Mouse (Mus musculus) layer of hippocampus, adult 18-20 months (tissue): Measurements from ENCODE around the gene Hectd4. TPM values are rescaled to one million over a fixed set of nuclear protein-coding genes. Genes with fewer than 3 reads are reported as not detected.

Experiments used
- DNase-seq, 2 experiments: peaks; one replicate each; pipeline ENCODE4 v3.0.0; 2022; ENCODE audit warnings: low spot score in 2 of 2
- total RNA-seq, 2 experiments: library from RNA; stranded (reverse); gene quantifications; 2 replicates each; pipeline ENCODE4 v1.2.3; 2021

Hectd4 gene
- total RNA-seq, 2 experiments from 2014 or later: 156 to 168 TPM

DNA sequence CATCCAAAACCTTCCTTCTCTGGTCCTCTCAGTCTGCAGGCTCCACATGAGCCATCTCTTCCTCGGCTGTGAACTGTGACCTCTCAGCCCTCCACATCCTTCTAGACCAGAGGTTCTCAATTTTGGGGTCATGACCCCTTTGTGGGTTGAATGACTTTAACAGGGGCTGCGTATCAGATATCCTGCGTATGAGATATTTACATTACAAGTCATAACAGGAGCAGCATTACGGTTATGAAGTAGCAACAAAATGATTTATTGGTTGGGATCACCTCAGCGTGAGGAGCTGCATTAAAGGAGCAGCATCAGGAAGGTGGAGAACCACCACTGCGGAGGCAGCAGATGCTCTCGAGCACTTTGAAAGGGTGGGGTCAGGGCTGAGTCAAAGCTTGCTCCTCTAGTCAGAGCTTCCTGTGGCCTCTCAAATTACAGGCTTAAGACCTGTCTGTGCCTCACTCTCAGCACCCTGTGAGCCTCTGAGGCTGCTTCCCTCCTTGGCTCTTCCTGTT is 121.0 kb downstream of the Hectd4 start:
- no peak for DNase-seq

- DNase-seq: no peak
Observed at GRCm38 (mm10) chr5:121342490-121342889, 122.5 kb downstream of the Hectd4 start.

DNA sequence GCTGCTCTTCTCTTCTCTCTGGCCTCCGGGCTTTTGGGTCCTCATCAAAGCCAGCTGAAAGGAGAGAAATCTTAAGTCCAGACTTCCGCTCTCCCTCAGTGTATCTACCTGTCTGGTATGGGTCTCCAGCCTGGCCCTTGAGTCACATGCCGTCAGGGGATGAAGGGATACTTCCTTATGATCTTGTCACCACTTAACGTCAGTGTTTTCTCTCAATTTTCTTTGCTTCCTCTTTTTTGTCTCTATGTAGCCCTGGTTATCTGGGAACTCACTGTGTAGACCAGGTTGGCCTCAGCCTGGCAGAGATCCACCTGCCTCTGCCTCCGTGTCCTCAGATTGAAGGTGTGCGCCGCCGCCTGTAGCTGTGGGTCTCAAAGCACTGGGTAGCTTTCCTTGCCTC is 124.0 kb downstream of the Hectd4 start:
- no peak for DNase-seq

- no peak for DNase-seq
Observed at GRCm38 (mm10) chr5:121359229-121359628, 139.2 kb downstream of the Hectd4 start.

DNA sequence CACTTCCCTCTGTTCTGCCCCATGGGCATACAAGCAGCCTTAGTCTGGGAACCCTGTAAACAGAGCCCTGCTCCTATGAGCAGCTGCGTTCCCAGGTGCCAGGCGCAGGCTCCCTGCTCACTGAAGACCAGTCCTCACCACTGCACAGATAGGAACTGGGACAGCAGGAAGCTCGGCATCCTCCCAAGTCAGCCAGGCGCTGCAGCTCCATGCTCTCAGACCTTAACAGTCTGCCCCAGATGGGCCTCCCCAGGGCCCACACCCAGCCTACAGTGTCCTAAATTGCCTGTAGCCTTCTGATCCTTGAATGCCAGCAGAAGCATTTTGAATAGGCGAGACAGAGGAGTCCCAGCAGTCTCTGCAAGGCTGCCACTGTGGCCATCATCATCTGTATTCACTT is 141.7 kb downstream of the Hectd4 start:
- DNase-seq: no peak

- DNase-seq: no peak
Observed at GRCm38 (mm10) chr5:121363441-121363840, 143.4 kb downstream of the Hectd4 start.

- no peak for DNase-seq
Observed at GRCm38 (mm10) chr5:121366449-121367225, 146.6 kb downstream of the Hectd4 start.

DNA sequence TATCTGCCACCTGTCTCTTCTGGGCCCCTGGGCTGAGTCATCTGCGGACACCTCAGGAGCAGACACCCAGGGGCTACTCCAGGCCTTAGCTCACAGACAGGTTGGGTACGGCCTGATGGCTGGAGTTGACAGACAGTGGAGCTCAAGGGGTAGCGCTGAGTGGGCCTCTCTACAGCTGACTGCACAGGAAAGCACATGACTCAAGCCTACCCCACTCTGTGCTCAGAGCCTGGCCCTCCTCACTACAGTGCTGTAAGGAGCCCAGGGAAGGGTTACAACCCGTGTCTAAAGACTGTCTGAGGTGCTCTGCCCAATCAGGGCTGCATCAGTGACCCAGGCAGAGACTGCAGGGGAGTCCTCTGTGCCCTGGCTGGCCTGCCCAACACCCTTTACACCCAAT is 147.2 kb downstream of the Hectd4 start:
- no peak for DNase-seq

- no peak for DNase-seq
Observed at GRCm38 (mm10) chr5:121371712-121372111, 151.7 kb downstream of the Hectd4 start.

GRCm38 (mm10) chr5:121374790-121375189 is 154.8 kb downstream of the Hectd4 start:
- DNase-seq: no peak

GRCm38 (mm10) chr5:121376972-121377371 is 157.0 kb downstream of the Hectd4 start:
- DNase-seq: peak in 1 of 2 experiments; percentile 46

DNA sequence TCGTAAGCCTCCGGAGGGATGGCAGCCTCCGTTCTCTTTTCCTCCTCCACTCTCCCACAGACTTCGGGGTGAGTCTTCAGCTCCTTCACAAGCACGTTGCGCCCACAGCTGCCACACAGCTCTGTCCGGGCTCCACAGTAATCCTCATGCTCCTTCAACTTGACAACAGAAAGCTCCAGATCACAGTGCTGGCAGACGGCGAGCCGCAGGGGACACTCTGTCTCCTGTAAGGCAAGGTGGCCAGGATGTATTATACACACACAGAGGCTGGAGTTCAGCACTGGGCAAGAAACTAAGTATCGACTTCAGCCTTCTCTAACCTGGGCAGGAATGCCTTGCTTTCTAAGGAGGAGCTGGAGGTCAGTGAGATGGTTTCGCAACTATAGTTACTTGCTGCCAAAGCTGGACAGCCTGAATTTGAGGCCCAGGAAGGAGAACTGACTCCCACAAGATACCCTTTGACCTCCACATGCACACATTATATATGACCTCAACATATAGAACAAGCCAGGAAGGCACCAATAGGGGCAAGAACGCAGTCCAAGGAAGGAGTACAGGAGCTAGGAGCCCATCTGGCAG is 158.7 kb downstream of the Hectd4 start:
- DNase-seq: no peak

DNA sequence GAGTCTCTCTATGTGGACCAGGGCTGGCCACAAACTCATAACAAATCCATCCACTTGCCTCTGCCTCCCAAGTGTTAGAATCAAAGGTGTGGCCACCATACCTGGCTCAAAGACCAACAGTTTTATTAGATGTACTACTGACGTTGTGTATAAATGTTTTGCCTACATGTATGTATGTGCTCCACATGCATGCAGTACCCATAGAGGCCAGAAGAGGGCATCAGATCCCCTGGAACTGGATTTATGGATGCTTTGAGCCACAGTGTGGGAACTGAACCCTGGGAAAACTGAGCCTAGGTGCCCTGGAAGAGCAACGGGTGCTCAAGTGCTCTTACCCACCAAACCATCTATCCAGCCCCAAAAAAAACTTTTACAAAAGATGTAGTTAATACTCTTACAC is 160.7 kb downstream of the Hectd4 start:
- no peak for DNase-seq

DNA sequence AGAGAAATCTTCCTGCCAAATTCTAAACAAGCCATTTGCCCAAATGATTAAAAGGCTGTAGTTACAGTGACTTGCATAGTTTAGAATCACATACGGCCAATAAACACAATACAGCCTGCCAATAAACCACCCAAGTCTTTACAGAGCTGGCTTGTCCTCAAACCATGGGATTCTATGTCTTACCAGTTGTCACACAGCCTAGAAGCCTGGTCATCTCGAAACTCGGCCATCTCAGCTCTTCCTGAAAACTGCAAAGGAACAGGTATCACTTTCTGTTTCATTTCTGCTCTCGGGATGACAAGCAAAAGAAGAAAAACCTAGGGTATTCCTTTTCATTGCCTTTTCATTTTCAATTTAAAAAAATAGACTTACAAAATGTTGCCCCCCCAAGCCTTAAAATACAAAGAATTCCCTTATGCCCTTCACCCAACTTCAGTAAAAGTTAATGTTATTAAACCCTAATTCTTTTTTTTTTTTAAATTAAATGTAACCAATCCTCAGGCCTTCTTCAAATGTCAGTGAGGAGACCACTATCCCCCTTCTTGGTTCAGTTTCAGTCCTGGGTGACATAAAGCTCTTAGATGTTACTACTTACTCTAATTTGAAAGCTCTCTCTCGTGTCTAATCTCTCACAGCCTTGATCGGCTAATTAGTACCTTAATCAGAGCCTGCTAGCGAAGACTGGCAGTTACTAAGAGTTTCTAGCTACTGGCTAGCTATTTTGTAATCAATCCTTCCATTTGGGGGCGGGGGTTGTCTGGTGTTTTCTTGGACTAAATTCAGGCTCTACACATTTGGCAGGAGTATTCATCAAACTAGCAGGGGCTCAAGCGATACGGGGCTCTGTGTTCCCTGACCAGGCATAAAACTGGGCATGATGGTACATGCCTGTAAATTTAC is 164.1 kb downstream of the Hectd4 start:
- DNase-seq: no peak

DNA sequence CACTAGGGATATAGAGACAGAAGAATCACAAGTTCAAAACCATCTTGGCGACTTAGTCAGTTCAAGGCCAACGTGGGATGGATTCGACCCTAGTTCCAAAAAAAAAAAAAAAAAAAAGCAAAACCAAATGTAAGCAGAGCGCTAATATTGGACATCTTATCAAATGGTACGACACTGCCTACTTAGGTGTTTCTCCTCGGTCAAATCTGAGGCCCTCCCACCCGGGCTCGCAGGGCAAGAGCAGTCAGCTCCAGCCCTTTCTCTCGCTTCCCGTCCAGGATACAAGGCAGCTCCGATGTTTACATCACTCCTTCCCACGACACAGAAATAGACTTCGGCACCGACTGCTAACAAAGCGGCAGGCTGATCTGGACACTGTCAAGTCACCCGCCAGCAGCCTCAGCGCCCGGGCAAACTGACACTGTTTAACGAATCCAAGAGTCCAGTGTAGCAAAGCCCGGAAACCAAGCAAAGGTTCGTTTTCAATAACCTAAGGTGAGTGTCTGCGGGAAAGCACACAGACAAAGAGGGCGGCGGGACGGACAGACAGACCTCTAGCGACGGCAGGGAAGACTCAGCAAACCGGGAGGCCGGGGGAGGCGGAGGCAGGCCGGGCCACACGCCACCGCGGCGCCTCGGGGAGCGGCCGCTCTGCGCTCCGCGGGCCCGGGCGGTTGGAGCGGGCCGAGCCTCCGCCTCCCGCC is 164.9 kb downstream of the Hectd4 start:
- DNase-seq: peak in 1 of 2 experiments; percentile 58

DNA sequence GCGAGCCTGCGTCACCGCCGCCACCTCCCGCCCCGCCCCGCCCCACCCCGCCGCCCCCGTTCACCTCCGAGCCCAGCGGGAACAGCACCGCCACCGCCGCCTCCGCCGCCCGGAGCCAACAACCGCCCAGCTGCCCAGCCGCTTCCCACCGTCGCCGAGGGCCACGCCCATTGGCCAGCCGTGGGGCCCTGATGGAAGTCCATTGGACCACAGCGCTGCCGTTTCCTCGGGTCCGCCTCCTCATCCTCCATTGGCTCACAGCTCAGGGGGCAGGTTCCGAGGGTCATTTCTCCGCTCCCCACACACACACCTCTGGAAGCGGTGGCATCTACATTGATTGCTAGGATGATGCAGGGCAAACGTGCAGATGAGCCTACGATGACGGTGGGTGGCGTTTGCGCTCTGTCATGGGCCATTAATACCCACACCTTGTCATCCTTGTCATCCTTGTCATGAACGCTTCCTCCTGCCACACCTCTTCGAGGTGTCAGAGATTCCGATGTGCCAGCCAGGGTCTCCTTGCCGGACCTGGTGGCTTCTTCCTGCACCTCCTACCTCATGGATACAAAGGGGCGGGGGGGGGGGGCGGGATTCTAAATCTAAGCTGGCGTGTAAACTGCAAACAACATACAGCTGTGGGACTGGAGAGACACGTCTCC is 165.6 kb downstream of the Hectd4 start, which contains the start of gene Trafd1:
Gene Trafd1 (minus strand): TSS at position 172 of the 659 bp plus-strand sequence.
- peak; percentile 93 to 94 for DNase-seq

GRCm38 (mm10) chr5:121386120-121386909 is 166.3 kb downstream of the Hectd4 start:
- peak in 1 of 2 experiments; percentile 37 for DNase-seq

DNA sequence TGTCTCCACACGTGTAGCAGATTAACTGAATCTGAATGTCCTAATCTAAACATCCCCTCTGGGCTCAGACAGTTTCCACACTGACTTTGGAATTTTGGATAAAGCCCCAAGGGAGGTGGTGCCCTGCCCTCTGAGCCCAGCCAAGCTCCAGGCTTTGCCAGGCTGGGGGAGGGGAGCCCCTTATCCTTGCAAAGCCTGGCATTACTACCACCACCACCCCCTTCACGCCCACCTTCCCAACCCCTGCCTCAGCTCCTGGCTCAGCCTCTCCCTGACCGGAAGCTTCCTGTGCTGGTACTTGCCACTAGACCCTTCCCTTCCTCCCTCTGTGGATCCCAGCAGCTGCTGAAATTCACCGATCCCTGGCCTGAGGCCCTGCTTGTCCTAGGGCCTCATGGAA is 167.1 kb downstream of the Hectd4 start:
- DNase-seq: no peak

GRCm38 (mm10) chr5:121389106-121389505 is 169.1 kb downstream of the Hectd4 start:
- DNase-seq: peak in 1 of 2 experiments; percentile 61
